Mouse (Mus musculus) forebrain, embryonic 10.5 days (tissue): ENCODE results near the gene Gm29564. TPM values are rescaled to one million over a fixed set of nuclear protein-coding genes. Genes with fewer than 3 reads are reported as not detected.
"Not testable (repeated sequence)": the region's sequence is repeated elsewhere in the genome, so short reads cannot be mapped to it uniquely, and the experiment has no call there.

Source experiments
- DNase-seq: peaks from one replicate; pipeline ENCODE4 v3.0.0-alpha.2; 2017; ENCODE audit warnings: low spot score; ENCODE audit errors: extremely low spot score
- H3K27ac ChIP-seq: fragments of 300-500 bp; sonication (generic); 2 replicates; pipeline ENCODE4 v1.5.1; 2016; ENCODE audit warnings: mild to moderate bottlenecking
- H3K27me3 ChIP-seq: fragments of 300-500 bp; sonication (generic); 2 replicates; pipeline ENCODE4 v1.6.1; 2016; ENCODE audit warnings: mild to moderate bottlenecking; ENCODE audit not compliant: poor library complexity, severe bottlenecking
- H3K36me3 ChIP-seq: fragments of 300-500 bp; sonication (generic); replicated peaks from 2 replicates; pipeline ENCODE4 v1.6.1; 2016; ENCODE audit warnings: mild to moderate bottlenecking, moderate library complexity
- H3K4me1 ChIP-seq: fragments of 300-500 bp; sonication (generic); 2 replicates; pipeline ENCODE4 v1.6.1; 2016
- H3K4me3 ChIP-seq: fragments of 300-500 bp; sonication (generic); 2 replicates; pipeline ENCODE4 v1.5.1; 2016; ENCODE audit warnings: mild to moderate bottlenecking, moderate library complexity
- H3K9me3 ChIP-seq: fragments of 300-500 bp; sonication (generic); 2 replicates; pipeline ENCODE4 v1.6.1; 2016; ENCODE audit warnings: mild to moderate bottlenecking, moderate library complexity
- WGBS: fragments of 180-500 bp; shearing (Covaris S2); methylation state at CpG from one replicate; pipeline ENCODE4 v1.1.7; 2016; 5-methylcytosine and 5-hydroxymethylcytosine counted together
- polyA plus RNA-seq: library from polyadenylated mRNA; unstranded; fragments of >200 nt; fragmentation: Nextera tagmentation; extraction: Ambion mirVana; gene quantifications from 2 replicates; pipeline ENCODE4 v1.2.1, GENCODE M21; 2016

The Gm29564 gene
- polyA plus RNA-seq, result not detected in 2 replicates

GRCm38 (mm10) chrY:78212693-78213092 is at the start of gene Gm29564:
Gm29564 (plus strand) TSS chrY:78212993.
- WGBS, result no CpG with 5 or more reads among the region's 6 CpGs
- not testable (repeated sequence) for H3K27me3 ChIP-seq, H3K36me3 ChIP-seq, H3K4me1 ChIP-seq, H3K4me3 ChIP-seq, H3K27ac ChIP-seq, DNase-seq, H3K9me3 ChIP-seq

Other genes starting within 250 kb of the Gm29564 start
- not detected in 2 replicates for gene Gm20867, start 249.8 kb upstream of the Gm29564 start, polyA plus RNA-seq